Mouse (Mus musculus) heart, postnatal 10 days (tissue): ENCODE measurements at regions not wholly inside any gene's neighbourhood (a gene's known extent, or its start where the extent isn't known, plus 50 kb on each side); places are given as distances from the start of the nearest gene placed in this dataset.
"Not testable (repeated sequence)": the region's sequence is repeated elsewhere in the genome, so short reads cannot be mapped to it uniquely, and the experiment has no call there.

Source experiments
- DNase-seq, 2 experiments: peaks; one replicate each; pipeline ENCODE4 v3.0.0; 2021
- intact Hi-C: fragments of 180-260 bp; cut with DNase I; formaldehyde crosslinking; loops from one replicate; pipeline ENCODE4 v1.15.1; 2025

DNA sequence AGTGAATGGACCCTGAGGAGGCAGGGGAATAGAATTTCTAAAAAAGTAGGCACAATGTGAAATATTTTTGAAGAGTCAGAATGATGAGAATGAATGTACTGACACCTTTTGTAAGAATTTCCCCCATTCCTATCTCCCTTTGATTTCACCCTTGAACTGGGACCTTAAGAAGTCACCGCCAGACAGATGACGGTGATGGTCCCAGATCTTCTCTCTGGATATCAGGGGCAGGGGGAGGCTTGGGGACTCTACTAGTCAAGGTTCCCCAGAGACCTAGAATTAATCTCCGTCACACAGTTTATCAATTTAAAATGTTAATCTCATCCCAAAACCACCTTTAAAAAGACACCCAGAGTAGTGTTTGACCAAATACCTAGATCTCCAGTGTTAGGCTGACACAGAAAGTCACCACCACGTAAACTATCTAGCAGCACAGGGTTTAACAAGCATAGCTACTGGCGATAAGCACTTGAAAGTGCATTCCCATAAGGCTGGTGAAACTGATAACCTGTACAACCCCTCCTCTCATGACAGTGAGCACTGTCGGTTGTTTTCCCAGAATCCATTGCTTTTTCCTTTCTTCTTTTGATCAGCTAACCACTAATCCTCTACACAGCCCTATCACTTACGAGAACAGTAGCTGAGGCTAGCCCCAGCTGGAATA, 163.5 kb upstream of the Cdkn3 start:
- no peak for DNase-seq
- intact Hi-C loops = no loop called here

DNA sequence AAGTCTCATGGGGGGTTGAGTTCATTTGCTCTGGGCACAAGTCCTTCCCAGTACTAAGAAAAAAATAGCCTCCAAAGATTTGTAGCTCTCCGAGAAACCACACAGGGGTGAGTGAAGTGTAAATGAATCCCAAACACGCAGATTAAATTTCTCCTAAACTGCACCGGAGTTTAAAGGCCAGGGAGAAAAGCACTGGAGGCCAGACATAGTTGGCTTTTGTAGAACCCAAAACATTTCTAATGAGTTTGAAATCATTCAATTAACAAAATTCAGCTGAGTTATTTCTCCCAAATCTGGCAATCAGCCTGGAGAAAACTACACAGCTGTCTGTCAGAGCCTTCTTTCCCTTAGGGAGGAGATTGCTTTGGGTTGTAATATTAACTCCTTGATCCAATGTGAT, 166.2 kb upstream of the Cdkn3 start:
- peak in 1 of 2 experiments; percentile 5 for DNase-seq
- intact Hi-C loops = no loop called here

DNA sequence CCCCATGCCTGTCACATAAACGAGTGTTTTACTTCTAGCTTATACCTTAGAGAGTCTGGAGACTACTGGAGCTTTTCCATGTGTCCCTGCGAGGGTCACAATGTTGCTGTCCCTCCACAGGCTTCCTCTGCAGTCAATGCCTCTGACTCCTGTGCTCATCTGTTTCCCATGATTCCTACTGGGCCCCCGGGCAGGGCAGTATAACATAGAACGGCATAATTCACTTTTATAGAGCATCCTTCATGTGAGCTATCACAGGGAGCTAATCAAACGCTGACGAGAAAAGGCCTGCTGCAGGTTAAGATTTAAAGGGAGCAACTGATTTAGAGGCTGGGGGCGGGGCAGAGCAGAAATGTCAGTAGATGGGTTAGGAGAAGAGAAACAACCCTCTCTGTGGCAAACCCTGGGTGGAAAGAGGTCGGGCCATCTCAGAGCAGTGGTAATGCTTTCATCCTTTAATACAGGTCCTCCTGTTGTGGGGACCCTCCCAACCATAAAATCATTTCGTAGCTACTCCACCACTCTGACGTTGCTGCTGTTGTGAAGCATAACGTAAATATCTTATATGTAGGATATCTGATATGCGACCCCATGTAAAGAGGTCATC, 168.5 kb upstream of the Cdkn3 start:
- intact Hi-C loops = no loop called here
- DNase-seq = no peak

DNA sequence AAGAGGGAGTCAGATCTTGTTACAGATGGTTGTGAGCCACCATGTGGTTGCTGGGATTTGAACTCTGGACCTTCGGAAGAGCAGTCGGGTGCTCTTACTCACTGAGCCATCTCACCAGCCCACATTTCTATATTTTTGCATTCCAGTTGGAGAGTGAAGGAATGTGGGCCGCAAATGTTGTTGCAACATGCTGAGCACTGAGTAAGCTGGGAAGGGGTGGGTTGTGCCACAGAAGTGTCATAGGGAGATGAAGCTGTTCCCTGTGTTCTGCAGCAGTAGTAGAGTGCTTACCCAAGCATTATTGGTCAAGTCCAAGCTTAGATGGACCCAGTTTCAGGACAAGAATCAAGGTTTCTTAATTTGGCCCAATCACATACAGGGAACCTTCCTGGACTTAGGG, 169.1 kb upstream of the Cdkn3 start:
- no peak for DNase-seq
- intact Hi-C loops = no loop called here

DNA sequence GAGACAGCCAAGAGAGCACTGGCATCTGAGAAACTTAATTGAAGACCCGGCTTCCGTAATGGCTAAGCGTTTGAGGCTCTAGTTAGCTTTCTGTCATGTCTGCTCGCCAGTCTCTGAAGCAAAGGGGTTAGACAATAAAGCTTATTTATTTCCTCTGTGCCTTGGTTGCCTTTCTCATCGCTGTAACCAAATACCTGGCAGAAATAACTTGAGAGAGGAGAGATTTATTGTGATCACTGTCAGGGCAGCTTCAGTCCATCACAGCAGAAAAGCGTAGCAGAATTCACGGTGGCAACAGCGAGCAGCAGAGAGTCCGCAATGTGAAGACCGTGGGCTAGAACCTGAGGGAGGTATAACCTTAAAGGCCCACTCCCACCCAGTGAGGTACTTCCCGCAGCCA, 174.2 kb upstream of the Cdkn3 start:
- intact Hi-C loops = no loop called here

DNA sequence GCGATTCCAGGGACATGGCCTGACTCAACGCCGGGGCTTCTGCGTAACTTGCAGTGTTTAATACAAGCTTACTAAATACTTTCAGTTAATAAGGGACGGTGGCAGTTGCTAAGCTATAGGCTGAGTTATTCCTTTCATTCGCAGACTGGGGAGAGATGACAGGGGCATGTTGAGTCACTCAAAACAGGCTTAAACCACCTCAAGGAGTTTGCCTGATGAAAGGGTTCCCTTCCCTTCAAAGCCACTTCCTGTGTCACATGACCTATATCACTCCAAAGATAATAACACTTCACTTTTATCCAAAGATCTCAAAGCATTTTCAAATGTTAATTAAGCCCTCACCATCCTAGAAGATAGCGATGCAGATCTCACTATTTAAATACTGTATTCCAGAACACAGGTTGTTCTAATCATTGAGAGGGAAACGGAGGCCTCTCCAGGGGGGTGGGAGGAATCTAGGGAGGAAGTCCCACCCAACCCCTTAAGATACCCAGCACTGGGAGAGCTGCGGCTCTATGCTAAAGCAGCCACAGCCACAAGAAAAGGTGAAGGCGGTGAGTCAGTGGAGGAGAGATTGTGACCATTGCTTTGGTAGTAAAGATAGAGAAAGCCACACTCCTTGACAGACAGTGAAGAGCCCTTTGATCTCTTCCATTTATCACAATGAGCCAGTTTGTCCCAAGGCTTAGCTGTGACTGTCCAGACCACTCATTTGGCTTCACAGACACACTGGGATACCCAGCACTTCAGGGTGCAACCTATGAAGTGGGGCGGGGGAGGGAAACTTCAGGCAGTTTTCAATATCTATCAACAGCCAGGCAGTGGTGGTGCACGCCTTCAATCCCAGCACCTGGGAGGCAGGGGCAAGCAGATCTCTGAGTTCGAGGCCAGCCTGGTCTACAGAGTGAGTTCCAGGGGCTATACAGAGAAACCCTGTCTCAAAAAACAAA, 182.0 kb upstream of the Cdkn3 start:
- intact Hi-C loops = no loop called here
- DNase-seq = no peak

More for the DNA sequence above, 174.2 kb upstream of the Cdkn3 start:
- DNase-seq = no peak

DNA sequence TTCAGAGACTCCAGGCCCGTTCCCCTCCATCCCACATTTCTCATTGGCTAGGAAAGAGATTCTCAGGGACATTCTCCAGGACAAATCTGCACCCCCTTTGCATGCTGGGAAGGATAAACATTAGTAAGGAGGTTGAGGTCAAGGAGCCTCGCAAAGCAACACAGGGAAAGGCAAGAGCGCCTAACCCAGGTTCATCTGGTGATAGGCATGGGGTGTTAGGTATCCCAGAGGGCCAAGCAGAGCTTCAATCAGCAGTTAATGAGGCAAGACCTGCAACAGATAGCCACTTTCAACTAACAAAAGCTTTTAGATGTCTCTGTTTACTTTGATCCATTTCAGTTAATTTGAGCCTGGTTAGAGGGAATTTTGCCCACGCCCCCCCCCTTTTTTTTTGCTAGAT, 184.5 kb upstream of the Cdkn3 start:
- intact Hi-C loops = no loop called here
- no peak for DNase-seq

DNA sequence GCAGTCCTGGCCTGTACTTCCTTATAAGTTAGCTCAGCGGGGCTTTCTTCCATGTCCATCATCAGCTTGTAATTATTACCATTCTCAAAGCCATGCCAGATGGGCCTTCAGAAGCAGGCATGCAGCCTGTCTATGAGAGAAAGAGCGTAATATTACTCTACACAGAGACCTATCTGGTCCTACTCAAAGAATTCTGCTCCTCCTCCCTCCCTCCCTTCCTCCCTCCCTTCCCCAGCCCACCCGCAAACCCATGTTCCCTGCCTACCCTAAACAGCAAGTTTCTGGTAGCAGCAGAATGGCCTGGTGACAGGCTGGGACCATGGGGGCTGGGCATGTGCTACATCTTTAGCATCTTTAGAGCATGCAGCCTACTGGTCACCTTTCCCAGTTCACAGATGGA, 184.9 kb upstream of the Cdkn3 start:
- DNase-seq = no peak
- intact Hi-C loops = no loop called here

DNA sequence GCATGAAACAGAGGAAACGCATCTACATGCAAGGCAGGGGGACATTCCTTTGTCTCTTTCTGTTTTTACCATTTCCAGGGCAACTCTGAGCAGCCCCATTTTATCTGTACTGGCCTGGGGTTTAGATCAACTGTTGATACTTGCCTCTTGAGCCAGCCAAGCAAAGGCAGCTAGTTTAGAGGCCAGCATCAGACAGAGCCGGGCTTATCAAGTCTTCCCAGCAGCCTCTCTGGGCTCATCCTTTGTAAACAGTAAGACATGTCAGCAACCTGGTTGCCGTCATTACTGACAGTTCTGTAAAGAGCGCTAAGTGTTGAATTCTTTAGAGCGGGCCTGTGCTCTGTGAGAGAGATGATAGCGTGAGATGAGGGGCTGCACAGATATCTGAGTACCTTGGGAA, 182.9 kb upstream of the Bmp4 start:
- intact Hi-C loops = no loop called here
- DNase-seq = no peak

DNA sequence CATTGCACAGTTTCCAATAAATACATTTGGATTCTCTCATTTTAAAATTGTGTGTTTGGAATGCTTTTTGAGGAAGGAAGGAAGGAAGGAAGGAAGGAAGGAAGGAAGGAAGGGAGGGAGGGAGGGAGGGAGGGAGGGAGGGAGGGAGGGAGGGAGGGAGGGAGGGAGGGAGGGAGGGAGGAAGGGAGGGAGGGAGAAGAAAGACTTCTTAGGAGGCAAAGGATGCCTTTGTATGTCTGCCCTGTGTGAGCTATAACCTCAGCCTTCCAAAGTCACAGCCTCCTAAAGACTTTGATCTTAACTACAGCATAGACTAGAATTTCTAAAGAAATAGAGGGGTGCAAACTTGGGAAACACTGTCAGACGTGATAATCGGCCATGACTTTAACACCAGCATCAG, 182.5 kb upstream of the Bmp4 start:
- intact Hi-C loops, DNase-seq: not testable (repeated sequence)

DNA sequence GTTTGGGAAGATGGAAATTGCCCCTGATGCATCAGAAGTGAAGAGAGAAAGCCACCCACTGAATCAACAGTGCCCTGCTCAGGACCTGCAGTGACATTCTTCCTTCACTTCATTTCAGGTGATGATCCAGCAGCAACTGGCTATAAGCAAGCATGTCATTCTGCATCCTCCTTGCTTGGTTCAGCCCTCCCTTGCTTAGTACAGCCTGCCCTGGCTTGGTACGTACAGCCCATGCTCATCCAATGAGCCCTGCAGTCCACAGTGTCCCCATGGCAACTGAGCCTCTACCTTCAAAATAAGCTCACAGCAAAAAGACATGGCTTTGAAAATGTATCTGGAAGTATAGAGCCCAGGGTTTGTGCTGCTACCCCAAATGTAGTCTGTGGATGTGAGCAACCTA, 181.4 kb upstream of the Bmp4 start:
- intact Hi-C loops = no loop called here
- DNase-seq = no peak

DNA sequence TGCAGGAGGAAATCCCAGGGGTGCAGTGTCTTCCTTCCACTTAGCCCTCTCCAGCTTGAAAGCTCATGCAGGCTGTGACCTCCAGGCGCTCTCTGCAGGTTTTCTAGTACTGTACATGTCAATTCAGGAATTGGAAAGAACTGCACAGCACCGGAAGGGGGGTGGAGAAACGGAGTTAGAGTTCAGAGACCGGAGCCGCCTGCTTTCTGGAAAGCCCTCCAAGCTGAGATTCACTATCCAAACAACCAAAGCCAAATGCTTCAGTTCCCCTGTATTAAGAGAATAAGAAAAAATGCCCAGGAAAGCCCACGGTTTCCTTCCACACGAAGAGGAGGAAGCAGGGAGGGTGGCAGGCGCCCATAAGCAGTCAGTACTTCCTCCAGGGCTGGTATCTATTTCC, 178.8 kb upstream of the Bmp4 start:
- intact Hi-C loops = loop anchor here (5.0 to 10.0 kb wide), 4 partner anchors 133 to 694 kb away; no protein-coding TSS in a partner anchor
- DNase-seq = peak; percentile 3 to 10

DNA sequence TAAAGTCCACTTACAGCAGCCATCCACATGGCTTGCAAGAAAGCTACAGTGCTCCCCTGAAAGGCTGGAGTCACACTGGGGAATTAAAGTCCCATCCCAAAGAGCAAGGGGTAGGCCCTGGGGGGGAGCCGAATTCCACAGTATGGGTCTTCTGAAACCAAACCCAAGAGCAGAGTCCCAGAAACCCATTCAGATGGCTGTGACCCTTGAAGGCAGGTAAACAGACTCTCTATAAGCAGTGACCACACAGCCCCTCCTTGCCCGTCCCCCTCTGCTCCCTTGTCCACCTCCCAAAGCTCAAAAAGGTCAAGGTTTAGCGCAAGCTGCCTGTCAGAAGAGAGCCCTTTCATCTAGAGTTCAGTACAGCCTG, 176.9 kb upstream of the Bmp4 start:
- DNase-seq = no peak
- intact Hi-C loops = loop anchor here (5.0 to 10.0 kb wide), 4 partner anchors 135 to 693 kb away; no protein-coding TSS in a partner anchor

DNA sequence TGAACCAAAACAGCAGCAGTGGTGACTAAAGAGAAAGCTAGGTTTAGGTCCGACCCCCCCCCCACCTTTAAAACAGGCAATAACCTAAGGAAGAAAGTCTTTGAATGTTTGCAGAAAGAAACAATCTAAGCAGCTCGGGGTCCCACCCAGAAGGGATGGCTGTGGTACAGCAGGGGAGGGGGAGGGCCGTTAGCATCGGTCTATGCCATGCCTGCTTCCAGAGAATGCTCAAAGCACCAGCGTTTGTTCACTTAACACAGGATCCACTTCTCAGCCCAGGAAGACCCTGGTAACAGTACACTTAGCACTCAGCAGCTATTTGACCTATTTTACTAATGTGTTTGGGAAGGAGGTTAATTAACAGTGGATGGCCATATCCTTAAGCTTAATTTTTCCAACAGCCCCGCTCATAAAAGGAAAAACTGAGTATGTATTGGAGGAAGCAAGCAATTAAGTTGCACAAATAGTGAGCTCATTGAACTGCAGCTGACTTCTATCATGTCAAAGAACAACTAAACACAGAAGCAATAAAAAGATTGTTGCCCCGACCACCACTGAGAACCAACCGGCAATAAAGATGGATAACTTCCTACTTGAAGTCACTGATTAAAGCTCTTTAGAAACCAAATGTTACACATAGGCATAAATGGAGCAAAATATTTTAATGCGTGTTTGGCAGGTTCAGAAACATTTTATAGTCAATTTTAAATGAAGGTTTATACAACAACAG, 176.4 kb upstream of the Bmp4 start:
- intact Hi-C loops = loop anchor here (5.0 to 10.0 kb wide), 4 partner anchors 135 to 692 kb away; no protein-coding TSS in a partner anchor

DNA sequence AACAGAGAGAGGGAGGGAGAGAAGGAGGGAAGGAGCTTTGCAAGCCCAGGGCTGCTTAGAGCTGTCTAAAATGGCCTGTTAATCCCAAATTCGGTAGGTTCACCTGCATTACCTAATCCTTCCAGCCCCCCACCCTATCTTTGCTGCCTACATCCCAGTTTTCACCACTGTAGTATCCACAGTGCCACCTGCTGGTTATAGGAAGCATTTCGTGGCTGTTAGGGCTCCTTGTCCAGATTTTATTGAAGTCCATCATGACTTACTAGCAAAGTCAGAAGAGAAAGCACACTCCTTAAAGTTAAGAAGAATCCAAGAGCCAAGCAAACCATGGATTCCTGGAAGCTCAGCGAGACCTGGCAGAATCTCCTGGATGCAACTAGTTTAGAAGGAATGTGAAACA, 174.5 kb upstream of the Bmp4 start:
- DNase-seq = peak; percentile 53 to 71
- intact Hi-C loops = loop anchor here (1.0 to 10.0 kb wide), 5 partner anchors 137 to 690 kb away; no protein-coding TSS in a partner anchor

More for the DNA sequence above, 176.4 kb upstream of the Bmp4 start:
- no peak for DNase-seq

DNA sequence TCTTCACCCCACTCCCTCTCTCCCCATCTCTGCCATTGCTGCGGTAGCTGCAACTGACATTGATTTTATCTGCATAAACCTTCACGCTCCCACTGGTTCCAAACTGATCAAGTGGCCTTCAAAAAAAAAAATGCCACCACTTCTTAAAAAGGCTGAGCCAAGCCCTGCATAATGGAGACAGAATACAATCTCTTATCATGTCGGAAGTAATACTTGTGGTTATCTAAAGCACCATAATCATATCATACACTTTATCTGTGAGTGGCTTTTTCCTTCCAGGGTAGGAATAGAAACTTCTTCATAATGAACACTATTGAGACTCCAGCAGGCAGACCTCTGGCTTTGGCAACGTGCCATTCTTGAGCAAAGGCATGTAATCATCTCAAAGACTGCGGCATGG, 171.5 kb upstream of the Bmp4 start:
- intact Hi-C loops = loop anchor here (10.0 kb wide), 1 partner anchor 687 kb away; no protein-coding TSS in a partner anchor

DNA sequence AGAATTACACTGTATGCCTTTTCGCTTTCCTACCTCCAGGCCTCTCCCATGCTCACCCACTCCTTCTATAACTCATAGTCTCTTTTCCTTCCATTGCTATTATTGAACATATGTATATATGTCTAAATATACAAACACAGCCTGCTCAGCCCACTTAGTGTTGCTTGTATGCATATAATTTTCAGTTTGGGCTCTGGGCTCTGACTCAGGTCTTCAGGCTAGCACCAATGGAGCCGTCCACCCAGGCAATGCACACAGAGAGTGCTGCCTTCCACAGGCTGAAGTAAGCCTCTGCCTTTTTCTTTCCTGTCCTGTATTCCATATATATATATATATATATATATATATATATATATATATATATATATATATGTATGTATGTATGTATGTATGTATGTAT, 162.8 kb upstream of the Bmp4 start:
- intact Hi-C loops = no loop called here
- no peak for DNase-seq

More for the DNA sequence above, 171.5 kb upstream of the Bmp4 start:
- no peak for DNase-seq

DNA sequence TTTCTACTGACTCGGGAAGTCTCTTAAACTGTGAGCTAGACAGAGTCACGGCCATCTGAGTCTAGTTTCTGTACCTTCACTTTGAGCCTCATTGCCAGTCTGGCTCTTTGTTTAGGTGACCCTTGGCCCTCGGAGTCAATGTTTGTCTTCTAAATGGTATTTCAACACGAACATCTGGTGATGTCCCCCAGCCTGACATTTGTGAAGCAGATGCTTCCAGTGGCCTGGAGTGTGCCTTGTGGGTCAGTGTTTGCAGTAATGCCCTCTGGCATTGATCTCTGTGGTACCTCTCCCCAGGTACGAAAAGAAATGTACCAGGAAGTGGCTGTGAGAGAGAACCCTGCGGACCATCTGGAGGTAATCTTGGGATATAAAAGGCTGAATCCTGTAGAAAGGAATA, 155.7 kb upstream of the Bmp4 start:
- no peak for DNase-seq
- intact Hi-C loops = no loop called here

DNA sequence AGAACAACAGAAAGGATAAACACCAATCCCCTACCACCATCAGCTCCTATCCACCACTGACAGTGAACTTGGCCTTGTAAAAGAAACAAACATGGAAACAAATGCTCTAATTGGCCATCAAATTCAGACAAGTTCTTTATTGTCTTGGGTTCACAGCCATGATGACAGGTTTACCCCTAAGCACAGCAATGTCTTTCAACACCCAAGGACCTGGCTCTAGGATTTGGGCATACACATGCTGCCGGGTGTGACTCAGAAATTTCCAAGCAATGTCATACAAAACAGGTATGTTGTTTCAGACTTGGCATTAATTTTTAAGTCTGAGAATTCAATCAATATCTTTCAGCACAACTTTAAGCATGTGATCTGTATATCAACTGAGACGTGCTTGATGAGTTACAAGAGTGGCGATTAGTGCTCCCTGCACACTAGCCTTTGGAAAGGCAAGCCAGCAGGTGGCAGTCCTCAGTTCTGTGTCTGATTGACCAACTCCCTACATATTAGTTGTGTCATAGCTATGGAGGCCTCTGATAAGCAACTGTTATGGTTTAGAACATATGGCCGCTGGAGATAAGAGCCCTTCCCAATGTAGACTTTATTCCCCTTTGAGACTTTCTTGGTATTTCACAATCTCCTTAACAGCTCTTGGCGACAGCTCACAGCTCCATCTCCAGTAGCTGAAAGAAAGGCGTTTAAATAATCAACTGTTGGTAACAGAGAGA, 149.2 kb upstream of the Bmp4 start:
- no peak for DNase-seq
- intact Hi-C loops = no loop called here
